In the genomic region with DNA sequence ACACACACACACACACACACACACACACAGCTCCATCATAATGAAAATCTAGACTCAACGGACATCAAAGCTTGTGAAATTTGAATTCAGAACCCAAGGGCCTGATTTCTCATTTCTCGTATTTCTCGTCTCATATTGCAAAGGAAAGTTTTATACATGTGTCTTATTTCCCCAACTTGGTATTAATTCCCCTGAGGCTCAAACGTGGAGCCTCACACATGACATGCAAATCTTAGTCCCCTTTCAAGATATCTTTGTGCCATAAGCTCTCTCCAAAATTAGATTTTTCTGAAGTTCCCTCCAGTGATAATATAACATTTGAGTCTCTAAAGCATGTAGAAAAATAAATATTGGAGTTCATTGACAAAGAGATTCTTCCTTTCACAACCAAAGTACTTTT, we compare ENCODE assay signal across 26 mouse cellular contexts. TPM values are rescaled to one million over a fixed set of nuclear protein-coding genes. Genes with fewer than 3 reads are reported as not detected.
A peak's percentile ranks its signal among the peaks of the same experiment; 100 is the strongest.
DNase-seq lines count a peak whose midpoint lies in the region; ATAC-seq and TF ChIP-seq lines count a peak whose summit lies in the region.
"Had no signal": no experiment of that assay in that cellular context is flagged by ENCODE, and none has a peak within 500 bp of the region (broad histone marks: within the 10 kb centered on the region; RNA-seq: fewer than 3 reads in every experiment).

No protein-coding gene starts in this region.

- TF ChIP-seq EP300 in MEL (IDR thresholded peaks at IDR 0.05; ENCODE audit: low read depth in 1 of 2, low read length in 2 of 2): no peak

- DNase-seq in spleen, postnatal 36 days (ENCODE audit: low spot score in 2 of 2): peak; percentile 50 to 71
- DNase-seq in spleen, postnatal 14 days (ENCODE audit: low spot score in 2 of 2): no peak
- DNase-seq in MEL (ENCODE audit: low read depth, low spot score): no peak
- peak; percentile 83 for DNase-seq in splenic B cell, adult 2 months (ENCODE audit: low read depth, low spot score)
- DNase-seq in cerebellum, adult 18-20 months: no peak
- DNase-seq: adrenal gland, adult 8-10 months; adrenal gland, postnatal 25 days; cerebellum, adult 8-10 months; cerebellum, postnatal 10 days; cerebellum, postnatal 36 days; embryo, embryonic 11 days; gastrocnemius, postnatal 10 days had no signal

- 0 out of 2 replicates have a peak, but pooled peaks cover 1% of the 10 kb centered on the region for H3K79me2 ChIP-seq in MEL (ENCODE audit: control insufficient read depth, insufficient read depth, low read length, poor library complexity)

- H3K9ac ChIP-seq in MEL (ENCODE audit: control insufficient read depth, low read depth, low read length, poor library complexity, severe bottlenecking): no peak overlapping the region
- H3K9ac ChIP-seq: embryonic facial prominence, embryonic 13.5 days; forebrain, embryonic 13.5 days; hindbrain, embryonic 12.5 days; hindbrain, embryonic 15.5 days had no signal

- peaks cover 0 to 57% of the 10 kb centered on the region in 2 experiments; a peak in 2 of 4 replicates for H3K36me3 ChIP-seq in MEL (ENCODE audit: control insufficient read depth in 1 of 2, insufficient read depth in 2 of 2, low read length in 2 of 2)
- peaks cover 1% of the 10 kb centered on the region; the same call in 1 of the 2 replicates for H3K36me3 ChIP-seq in splenic B cell, adult 2 months (ENCODE audit: control insufficient read depth, insufficient read depth, low read length, poor library complexity, severe bottlenecking)
- H3K36me3 ChIP-seq: embryonic facial prominence, embryonic 10.5 days; embryonic facial prominence, embryonic 13.5 days; forebrain, embryonic 10.5 days; G1E; hindbrain, embryonic 12.5 days; hindbrain, embryonic 15.5 days had no signal

- no peak for TF ChIP-seq CTCF in MEL (IDR thresholded peaks at IDR 0.05 in 2 of 3, conservative IDR thresholded peaks at IDR 0.05 in 1 of 3; ENCODE audit: control insufficient read depth in 1 of 3, insufficient read depth in 1 of 3, low read depth in 2 of 3, low read length in 3 of 3, poor library complexity in 1 of 3, severe bottlenecking in 1 of 3)

- no peak for ATAC-seq in erythroblast, adult 5-6 weeks (replicated peaks; ENCODE audit: low FRiP score, poor library complexity, severe bottlenecking)
- ATAC-seq: forebrain, embryonic 13.5 days; forebrain, embryonic 16.5 days had no signal

- H3K4me1 ChIP-seq in MEL (ENCODE audit: control insufficient read depth in 1 of 2, insufficient read depth in 2 of 2, low read length in 2 of 2): peaks cover 41 to 43% of the 10 kb centered on the region in 2 experiments
- H3K4me1 ChIP-seq: embryonic facial prominence, embryonic 10.5 days; embryonic facial prominence, embryonic 13.5 days; forebrain, embryonic 10.5 days; forebrain, embryonic 13.5 days; hindbrain, embryonic 12.5 days; hindbrain, embryonic 15.5 days had no signal

- no peak for TF ChIP-seq POLR2A in MEL (IDR thresholded peaks at IDR 0.05; ENCODE audit: control insufficient read depth in 1 of 2, insufficient read depth in 1 of 2, low read depth in 1 of 2, low read length in 2 of 2, poor library complexity in 1 of 2)

- H3K9me3 ChIP-seq in MEL (replicated peaks; ENCODE audit: insufficient read depth, low read length): no peaks in the 10 kb centered on the region
- H3K9me3 ChIP-seq: embryonic facial prominence, embryonic 10.5 days; embryonic facial prominence, embryonic 13.5 days; forebrain, embryonic 10.5 days; forebrain, embryonic 13.5 days; hindbrain, embryonic 12.5 days; hindbrain, embryonic 15.5 days had no signal

- peak overlapping the region; percentile 84 for H3K27ac ChIP-seq in MEL (ENCODE audit: control insufficient read depth, low read depth, low read length)
- H3K27ac ChIP-seq: embryonic facial prominence, embryonic 10.5 days; embryonic facial prominence, embryonic 13.5 days; forebrain, embryonic 10.5 days; forebrain, embryonic 13.5 days; hindbrain, embryonic 12.5 days; hindbrain, embryonic 15.5 days had no signal

- H3K27me3 ChIP-seq in MEL (ENCODE audit: control insufficient read depth in 1 of 2, insufficient read depth in 2 of 2, low read length in 2 of 2): no peaks in the 10 kb centered on the region
- no peaks in the 10 kb centered on the region for H3K27me3 ChIP-seq in splenic B cell, adult 2 months (ENCODE audit: control insufficient read depth, insufficient read depth, low read length, poor library complexity, severe bottlenecking)
- H3K27me3 ChIP-seq: embryonic facial prominence, embryonic 13.5 days; forebrain, embryonic 13.5 days; hindbrain, embryonic 12.5 days; hindbrain, embryonic 15.5 days had no signal

- no peak for TF ChIP-seq RAD21 in MEL (IDR thresholded peaks at IDR 0.05; ENCODE audit: low read depth, low read length)

- no peak overlapping the region for H3K4me3 ChIP-seq in MEL (ENCODE audit: control insufficient read depth in 1 of 2, insufficient read depth in 1 of 2, low read depth in 2 of 2, low read length in 2 of 2)
- H3K4me3 ChIP-seq: embryonic facial prominence, embryonic 10.5 days; embryonic facial prominence, embryonic 13.5 days; forebrain, embryonic 10.5 days; forebrain, embryonic 13.5 days; hindbrain, embryonic 12.5 days; hindbrain, embryonic 15.5 days had no signal

TF ChIP-seq in MEL, 35 proteins besides CTCF, POLR2A, EP300 and RAD21:
- no peak for TF ChIP-seq MXI1 (IDR thresholded peaks at IDR 0.05; ENCODE audit: low read depth, low read length)
- TF ChIP-seq POLR2AphosphoS2 (IDR thresholded peaks at IDR 0.05; ENCODE audit: low read length): no peak
- no peak for TF ChIP-seq USF1 (IDR thresholded peaks at IDR 0.05; ENCODE audit: low read depth, low read length)
- no peak for TF ChIP-seq MAFK (IDR thresholded peaks at IDR 0.05; ENCODE audit: borderline replicate concordance, low read depth, low read length)
- no peak for TF ChIP-seq USF2 (IDR thresholded peaks at IDR 0.05; ENCODE audit: borderline replicate concordance in 1 of 2, insufficient read depth in 1 of 2, low read depth in 1 of 2, low read length in 2 of 2)
- TF ChIP-seq ZMIZ1 (IDR thresholded peaks at IDR 0.05; ENCODE audit: low read depth, low read length): no peak
- TF ChIP-seq GABPA (IDR thresholded peaks at IDR 0.05; ENCODE audit: low read depth, low read length): no peak
- no peak for TF ChIP-seq NRF1 (IDR thresholded peaks at IDR 0.05; ENCODE audit: insufficient read depth, low read depth, low read length, poor library complexity, severe bottlenecking)
- TF ChIP-seq SIN3A (IDR thresholded peaks at IDR 0.05; ENCODE audit: low read length): no peak
- TF ChIP-seq KAT2A (conservative IDR thresholded peaks at IDR 0.05; ENCODE audit: low read depth, low read length): no peak
- TF ChIP-seq POLR2AphosphoS5 (IDR thresholded peaks at IDR 0.05; ENCODE audit: borderline replicate concordance, low read depth, low read length): no peak
- TF ChIP-seq ELF1 (IDR thresholded peaks at IDR 0.05; ENCODE audit: low read depth, low read length): no peak
- no peak for TF ChIP-seq UBTF (IDR thresholded peaks at IDR 0.05; ENCODE audit: borderline replicate concordance, insufficient read depth, low read depth, low read length)
- no peak for TF ChIP-seq ZNF384 (IDR thresholded peaks at IDR 0.05; ENCODE audit: low read depth, low read length)
TF ChIP-seq in MEL: peak in this region for 0.

RNA-seq across cellular contexts. Expression of gene Cd84, which starts 9.3 kb away (rescaled TPM):
- 6.8 and 7.7 TPM in 2 replicates for total RNA-seq in MEL (2012; rRNA removed)
- polyA plus RNA-seq in MEL (2012; ENCODE audit: insufficient read depth in 1 of 2, insufficient read length in 2 of 2, low read depth in 1 of 2, low replicate concordance in 2 of 2, missing spikeins in 1 of 2): 10 to 100 TPM in 1 of 2 experiments, not detected in 1; 10.4 TPM
- total RNA-seq in erythroblast, adult 5-6 weeks (2015; ENCODE audit: low replicate concordance): 20.3 and 22.1 TPM in 2 replicates
- total RNA-seq in erythroblast, adult 5-6 weeks (2017; ENCODE audit: low replicate concordance): 23.7 and 25.0 TPM in 2 replicates
- polyA plus RNA-seq: G1E had no signal

RNA-seq across cellular contexts. Expression of gene Gm10521, which starts 46.7 kb away (rescaled TPM):
- 0.04 and 0.10 TPM in 2 replicates for total RNA-seq in MEL (2012; rRNA removed)
- under 1 TPM in 1 of 2 experiments, not detected in 1; 0.39 TPM for polyA plus RNA-seq in MEL (2012; ENCODE audit: insufficient read depth in 1 of 2, insufficient read length in 2 of 2, low read depth in 1 of 2, low replicate concordance in 2 of 2, missing spikeins in 1 of 2)
- 2.9 and 3.1 TPM in 2 replicates for total RNA-seq in erythroblast, adult 5-6 weeks (2015; ENCODE audit: low replicate concordance)
- 2.4 and 2.7 TPM in 2 replicates for total RNA-seq in erythroblast, adult 5-6 weeks (2017; ENCODE audit: low replicate concordance)
- total RNA-seq: G1E; gastrocnemius, adult 18-20 months had no signal
- polyA plus RNA-seq: embryonic facial prominence, embryonic 10.5 days; embryonic facial prominence, embryonic 13.5 days; forebrain, embryonic 10.5 days; forebrain, embryonic 13.5 days; forebrain, embryonic 16.5 days; G1E; heart, embryonic 11.5 days; heart, embryonic 14.5 days; heart, postnatal 0 days; hindbrain, embryonic 15.5 days; intestine, embryonic 14.5 days had no signal

Comparison
In these comparisons a context has a peak if more than half of its experiments do, and no peak if none do; other contexts are left out.
1. DNase-seq: peak in spleen, postnatal 36 days (2 of 2) and splenic B cell, adult 2 months (single experiment); none in spleen, postnatal 14 days (0 of 2), MEL (single experiment) and cerebellum, adult 18-20 months (0 of 2).